1 mouse cellular context compared by ENCODE assay signal in the genomic region with DNA sequence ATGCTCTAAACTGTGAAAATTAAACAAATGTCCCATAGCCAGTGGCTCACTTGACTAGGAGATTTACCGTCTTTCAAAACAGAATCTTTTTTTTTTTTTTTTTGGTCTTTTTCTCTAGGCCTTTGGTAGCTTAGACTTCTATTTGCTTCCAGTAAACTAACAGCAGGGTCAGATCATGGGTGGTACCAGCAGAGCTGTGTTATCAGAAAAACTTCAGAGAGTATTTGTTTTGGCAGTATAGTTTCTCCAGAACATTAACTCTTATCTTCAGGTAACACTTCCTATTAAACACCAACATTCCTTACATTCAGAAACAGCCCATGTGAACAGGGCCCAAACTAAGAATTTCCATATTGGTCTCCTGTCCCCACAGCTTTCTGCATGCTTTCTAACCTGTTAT.
A peak's percentile ranks its signal among the peaks of the same experiment; 100 is the strongest.
TF ChIP-seq lines count a peak whose summit lies in the region.

No protein-coding gene starts in this region.

TF ChIP-seq in MEL, 35 proteins besides CTCF, POLR2A, EP300 and RAD21 (continued from another document):
- TF ChIP-seq HCFC1 (IDR thresholded peaks at IDR 0.05; ENCODE audit: low read depth, low read length), result no peak
- no peak for TF ChIP-seq CHD1 (IDR thresholded peaks at IDR 0.05; ENCODE audit: low read depth, low read length)
- no peak for TF ChIP-seq MAZ (IDR thresholded peaks at IDR 0.05; ENCODE audit: low read depth, low read length)
- peak; percentile 80 for TF ChIP-seq TCF12 (IDR thresholded peaks at IDR 0.05; ENCODE audit: low read depth, low read length)
- no peak for TF ChIP-seq KAT2A (conservative IDR thresholded peaks at IDR 0.05; ENCODE audit: low read depth, low read length)
- no peak for TF ChIP-seq BHLHE40 (IDR thresholded peaks at IDR 0.05; ENCODE audit: borderline replicate concordance, low read depth, low read length)
- no peak for TF ChIP-seq ZC3H11A (IDR thresholded peaks at IDR 0.05; ENCODE audit: low read depth, low read length)
- TF ChIP-seq ZMIZ1 (IDR thresholded peaks at IDR 0.05; ENCODE audit: low read depth, low read length), result no peak
- no peak for TF ChIP-seq GABPA (IDR thresholded peaks at IDR 0.05; ENCODE audit: low read depth, low read length)
- TF ChIP-seq MEF2A (IDR thresholded peaks at IDR 0.05; ENCODE audit: extremely low read depth, insufficient replicate concordance, low read depth, low read length, poor library complexity, severe bottlenecking), result no peak
- no peak for TF ChIP-seq SIN3A (IDR thresholded peaks at IDR 0.05; ENCODE audit: low read length)
